Mouse (Mus musculus): ENCODE results near the gene Sox13. TPM values are rescaled to one million over a fixed set of nuclear protein-coding genes. Genes with fewer than 3 reads are reported as not detected.

The Sox13 gene
- polyA plus RNA-seq, 1 experiment from 2014 or later = 13.3 TPM

GRCm38 (mm10) chr1:133332656-133333430, 91.3 kb downstream of the Sox13 start:
- WGBS = 88% methylated on average over 11 of the region's 11 CpGs
- Histone ChIP-seq H3K9me3 (no peaks in the 10 kb centered on the region), H3K27ac (no peak overlapping the region), H3K4me1 (peaks cover 32% of the 10 kb centered on the region), H3K4me2 (no peak overlapping the region), H3K36me3 (replicated peaks) (no peaks in the 10 kb centered on the region), H3K27me3 (peaks cover 40% of the 10 kb centered on the region), H3K4me3 (replicated peaks) (no peak overlapping the region), H3K9ac (no peak overlapping the region)
- ATAC-seq (ENCODE audit: low FRiP score) = no peak

Other genes starting within 250 kb of the Sox13 start
- gene Golt1a, start 114.6 kb downstream of the Sox13 start, polyA plus RNA-seq (2016; fragmentation: Nextera tagmentation; extraction: Ambion mirVana) = not detected in 2 replicates
- gene Kiss1, start 102.5 kb downstream of the Sox13 start, polyA plus RNA-seq (2016; fragmentation: Nextera tagmentation; extraction: Ambion mirVana) = not detected in 2 replicates
- gene Ren1, start 73.9 kb downstream of the Sox13 start, polyA plus RNA-seq (2016; fragmentation: Nextera tagmentation; extraction: Ambion mirVana) = not detected in 2 replicates
- gene Etnk2, start 60.8 kb downstream of the Sox13 start, polyA plus RNA-seq (2016; fragmentation: Nextera tagmentation; extraction: Ambion mirVana) = 2.5 and 2.6 TPM in 2 replicates
- gene Snrpe, start 185.9 kb upstream of the Sox13 start, polyA plus RNA-seq (2016; fragmentation: Nextera tagmentation; extraction: Ambion mirVana) = 773 and 780 TPM in 2 replicates
- gene Zbed6, start 236.5 kb upstream of the Sox13 start, polyA plus RNA-seq (2016; fragmentation: Nextera tagmentation; extraction: Ambion mirVana) = not detected in 2 replicates
- 6.3 and 6.4 TPM in 2 replicates for gene Gm38394, start 236.9 kb upstream of the Sox13 start, polyA plus RNA-seq (2016; fragmentation: Nextera tagmentation; extraction: Ambion mirVana)